Mouse (Mus musculus) ES-Bruce4 (cell line): ENCODE measurements around the gene Ankrd9.

ENCODE experiments used
- CTCF ChIP-seq: IDR thresholded peaks from one replicate; pipeline ENCODE4 v1.8.1; 2011; ENCODE audit warnings: low read depth, low read length
- EP300 ChIP-seq: IDR thresholded peaks from 2 replicates; pipeline ENCODE4 v1.6.1; 2011; ENCODE audit warnings: low read depth, low read length; ENCODE audit not compliant: insufficient read depth
- POLR2A ChIP-seq: IDR thresholded peaks from one replicate; pipeline ENCODE4 v1.8.1; 2011; ENCODE audit warnings: low read length; ENCODE audit not compliant: insufficient read depth

GRCm38 (mm10) chr12:110932820-110933219 is 46.0 kb downstream of the Ankrd9 start:
- no peak for TF ChIP-seq POLR2A
- no peak for TF ChIP-seq CTCF
- no peak for TF ChIP-seq EP300
